Mouse (Mus musculus) urinary bladder, postnatal 36 days (tissue): ENCODE data around the gene Rreb1.
"Not testable (repeated sequence)": the region's sequence is repeated elsewhere in the genome, so short reads cannot be mapped to it uniquely, and the experiment has no call there.

ENCODE experiments used
- DNase-seq, 2 experiments: peaks; one replicate each; pipeline ENCODE4 v3.0.0; 2022; ENCODE audit warnings: low spot score in 2 of 2, mixed read lengths in 1 of 2

Gene Rreb1

GRCm38 (mm10) chr13:37826281-37826993 is 48.2 kb downstream of the Rreb1 start:
- peak; percentile 66 to 71 for DNase-seq

- DNase-seq = no peak
Observed at GRCm38 (mm10) chr13:37826994-37827262, 48.7 kb downstream of the Rreb1 start.

GRCm38 (mm10) chr13:37827263-37827995 is 49.2 kb downstream of the Rreb1 start:
- DNase-seq = peak; percentile 48 to 63

- DNase-seq = no peak
Observed at GRCm38 (mm10) chr13:37827996-37828579, 49.9 kb downstream of the Rreb1 start.

GRCm38 (mm10) chr13:37828928-37829327 is 50.7 kb downstream of the Rreb1 start:
- DNase-seq = no peak

- DNase-seq = no peak
Observed at GRCm38 (mm10) chr13:37830256-37830655, 52.1 kb downstream of the Rreb1 start.

GRCm38 (mm10) chr13:37830874-37831311 is 52.7 kb downstream of the Rreb1 start:
- peak in 1 of 2 experiments; percentile 27 for DNase-seq

- DNase-seq = no peak
Observed at GRCm38 (mm10) chr13:37832481-37832880, 54.3 kb downstream of the Rreb1 start.

GRCm38 (mm10) chr13:37833500-37833899 is 55.3 kb downstream of the Rreb1 start:
- DNase-seq = peak in 1 of 2 experiments; percentile 21

GRCm38 (mm10) chr13:37835296-37835695 is 57.1 kb downstream of the Rreb1 start:
- no peak for DNase-seq

- not testable (repeated sequence) for DNase-seq
Observed at GRCm38 (mm10) chr13:37835811-37836210, 57.6 kb downstream of the Rreb1 start.

- DNase-seq = no peak
Observed at GRCm38 (mm10) chr13:37837372-37837771, 59.2 kb downstream of the Rreb1 start.

GRCm38 (mm10) chr13:37838260-37839183 is 60.3 kb downstream of the Rreb1 start:
- DNase-seq = no peak

GRCm38 (mm10) chr13:37843241-37843640 is 65.0 kb downstream of the Rreb1 start:
- DNase-seq = no peak

GRCm38 (mm10) chr13:37843844-37844243 is 65.6 kb downstream of the Rreb1 start:
- DNase-seq = no peak

- DNase-seq = no peak
Observed at GRCm38 (mm10) chr13:37845156-37845555, 67.0 kb downstream of the Rreb1 start.

- no peak for DNase-seq
Observed at GRCm38 (mm10) chr13:37845641-37846040, 67.4 kb downstream of the Rreb1 start.

- no peak for DNase-seq
Observed at GRCm38 (mm10) chr13:37846507-37846906, 68.3 kb downstream of the Rreb1 start.

- DNase-seq = no peak
Observed at GRCm38 (mm10) chr13:37846962-37847570, 68.9 kb downstream of the Rreb1 start.

- DNase-seq = peak; percentile 68 to 82
Observed at GRCm38 (mm10) chr13:37847601-37848358, 69.6 kb downstream of the Rreb1 start.

GRCm38 (mm10) chr13:37848438-37848837 is 70.2 kb downstream of the Rreb1 start:
- no peak for DNase-seq
